15 mouse cellular contexts compared by ENCODE assay signal in genomic region chr9:75049100-75049499, GRCm38 (mm10). TPM values are rescaled to one million over a fixed set of nuclear protein-coding genes. Genes with fewer than 3 reads are reported as not detected.
DNase-seq lines count a peak whose midpoint lies in the region; ATAC-seq and TF ChIP-seq lines count a peak whose summit lies in the region.
"Had no signal": no experiment of that assay in that cellular context is flagged by ENCODE, and none has a peak within 500 bp of the region (broad histone marks: within the 10 kb centered on the region; RNA-seq: fewer than 3 reads in every experiment).

No protein-coding gene starts in this region.

- intact Hi-C loops in heart, postnatal 14 days (cut with DNase I), result no loop called here
- intact Hi-C loops in heart, postnatal 25 days (cut with DNase I), result loop anchor here (5.0 kb wide), 1 partner anchor 233 kb away; no protein-coding TSS in a partner anchor
- intact Hi-C loops in left cerebral cortex, postnatal 36 days (cut with DNase I), result no loop called here

- no peaks in the 10 kb centered on the region for H3K9me3 ChIP-seq in lung, postnatal 0 days (ENCODE audit: low read length)
- H3K9me3 ChIP-seq: heart, embryonic 15.5 days; liver, embryonic 15.5 days; midbrain, embryonic 13.5 days had no signal

- TF ChIP-seq CTCF in lung, postnatal 0 days (IDR thresholded peaks at IDR 0.05), result no peak

- WGBS in lung, postnatal 0 days, result 48% methylated on average over 3 of the region's 3 CpGs

- no peaks in the 10 kb centered on the region; the same call in 1 of the 2 replicates for H3K4me1 ChIP-seq in lung, postnatal 0 days (ENCODE audit: insufficient read depth, low read depth, low read length)
- H3K4me1 ChIP-seq: heart, embryonic 15.5 days had no signal

- no peak for ATAC-seq in lung, postnatal 0 days
- ATAC-seq in activated CD4-positive, CD25-positive, alpha-beta regulatory T cell, adult 4 months, result no peak
- ATAC-seq: forebrain, embryonic 14.5 days; inflammation-experienced regulatory T-cells, adult 6 months had no signal

- no peaks in the 10 kb centered on the region for H3K36me3 ChIP-seq in lung, postnatal 0 days (ENCODE audit: insufficient read depth, low read length)
- H3K36me3 ChIP-seq: heart, embryonic 15.5 days had no signal

- H3K27ac ChIP-seq in lung, postnatal 0 days (ENCODE audit: low read length), result no peak overlapping the region
- H3K27ac ChIP-seq: heart, embryonic 15.5 days; liver, embryonic 15.5 days; midbrain, embryonic 13.5 days had no signal

- no peak overlapping the region for H3K4me3 ChIP-seq in lung, postnatal 0 days (ENCODE audit: low read depth, low read length)
- H3K4me3 ChIP-seq: heart, embryonic 15.5 days; liver, embryonic 15.5 days; midbrain, embryonic 13.5 days had no signal

- no peaks in the 10 kb centered on the region for H3K27me3 ChIP-seq in lung, postnatal 0 days (replicated peaks; ENCODE audit: insufficient read depth, low read length)
- H3K27me3 ChIP-seq: CH12.LX; heart, embryonic 15.5 days; liver, embryonic 15.5 days; midbrain, embryonic 13.5 days had no signal

- H3K9ac ChIP-seq in lung, postnatal 0 days (replicated peaks; ENCODE audit: low read depth), result no peak overlapping the region
- H3K9ac ChIP-seq: heart, embryonic 15.5 days; liver, embryonic 15.5 days; midbrain, embryonic 13.5 days had no signal

- peak; percentile 22 to 29 for DNase-seq in heart, postnatal 14 days
- DNase-seq in heart, postnatal 25 days (ENCODE audit: low spot score), result no peak
- peak; percentile 40 for DNase-seq in urinary bladder, postnatal 14 days (ENCODE audit: low spot score)
- no peak for DNase-seq in urinary bladder, postnatal 36 days (ENCODE audit: low spot score in 2 of 2)
- DNase-seq in lung, postnatal 0 days (ENCODE audit: low spot score), result peak; percentile 41
- DNase-seq in left cerebral cortex, postnatal 36 days (ENCODE audit: low spot score in 2 of 2), result no peak
- DNase-seq: gastrocnemius, postnatal 10 days; kidney, postnatal 10 days had no signal

- H3K4me2 ChIP-seq in lung, postnatal 0 days (replicated peaks; ENCODE audit: low read depth, low read length), result no peak overlapping the region
- H3K4me2 ChIP-seq: heart, embryonic 15.5 days; liver, embryonic 15.5 days; midbrain, embryonic 13.5 days had no signal

- TF ChIP-seq EP300 in lung, postnatal 0 days (IDR thresholded peaks at IDR 0.05), result no peak

RNA-seq across cellular contexts. Expression of gene Arpp19, which starts 11.7 kb away (rescaled TPM):
- 100 to 1,000 TPM; 134 to 143 TPM for total RNA-seq in heart, postnatal 14 days (2021)
- 100 to 1,000 TPM; 147 to 158 TPM for total RNA-seq in heart, postnatal 25 days (2021)
- polyA plus RNA-seq in lung, postnatal 0 days (2015; fragmentation: Nextera tagmentation; extraction: Ambion mirVana), result 248 and 254 TPM in 2 replicates
- 100 to 1,000 TPM; 326 to 420 TPM for polyA plus RNA-seq in activated CD4-positive, CD25-positive, alpha-beta regulatory T cell, adult 4 months (2017; shearing (Covaris generic))
- total RNA-seq in left cerebral cortex, postnatal 36 days (2021), result 100 to 1,000 TPM; 457 to 503 TPM

RNA-seq across cellular contexts. Expression of gene Myo5a, which starts 21.7 kb away (rescaled TPM):
- 10 to 100 TPM; 12.3 to 13.8 TPM for total RNA-seq in heart, postnatal 14 days (2021)
- 10 to 100 TPM; 11.0 to 11.7 TPM for total RNA-seq in heart, postnatal 25 days (2021)
- polyA plus RNA-seq in lung, postnatal 0 days (2015; fragmentation: Nextera tagmentation; extraction: Ambion mirVana), result 3.2 and 3.6 TPM in 2 replicates
- polyA plus RNA-seq in activated CD4-positive, CD25-positive, alpha-beta regulatory T cell, adult 4 months (2017; shearing (Covaris generic)), result 10 to 100 TPM in 1 of 2 experiments, 1 to 10 TPM in 1; 5.7 to 10.6 TPM
- total RNA-seq in left cerebral cortex, postnatal 36 days (2021), result 100 to 1,000 TPM; 297 to 304 TPM

Comparison
In these comparisons a context has a peak if more than half of its experiments do, and no peak if none do; other contexts are left out.
1. DNase-seq: peak in heart, postnatal 14 days (2 of 2), urinary bladder, postnatal 14 days (single experiment) and lung, postnatal 0 days (single experiment); none in heart, postnatal 25 days (single experiment), urinary bladder, postnatal 36 days (0 of 2) and left cerebral cortex, postnatal 36 days (0 of 2).
2. RNA of gene Myo5a, which starts 21.7 kb away (total RNA-seq): 297 to 304 TPM in left cerebral cortex, postnatal 36 days; 12.3 to 13.8 TPM in heart, postnatal 14 days and 11.0 to 11.7 TPM in heart, postnatal 25 days; every median in the first group is over 10 times any median in the second.